Mouse (Mus musculus): ENCODE results near the gene Wdr19. TPM values are rescaled to one million over a fixed set of nuclear protein-coding genes. Genes with fewer than 3 reads are reported as not detected.
"Not testable (repeated sequence)": the region's sequence is repeated elsewhere in the genome, so short reads cannot be mapped to it uniquely, and the experiment has no call there.

Gene Wdr19
- polyA plus RNA-seq, 1 experiment from 2014 or later, result 8.7 TPM

GRCm38 (mm10) chr5:65299623-65300022 is 100.1 kb downstream of the Wdr19 start:
- H3K4me2 ChIP-seq (ENCODE audit: low read depth, low read length); H3K27me3 ChIP-seq (replicated peaks; ENCODE audit: control insufficient read depth, insufficient read depth, low read length); H3K4me1 ChIP-seq (ENCODE audit: control insufficient read depth, insufficient read depth, low read length); DNase-seq (ENCODE audit: low spot score); H3K9me3 ChIP-seq (ENCODE audit: control insufficient read depth, low read length); H3K4me3 ChIP-seq (ENCODE audit: low read depth, low read length); ATAC-seq (ENCODE audit: low read depth); H3K27ac ChIP-seq (replicated peaks; ENCODE audit: low read depth, low read length); H3K9ac ChIP-seq (ENCODE audit: low read depth, low read length): not testable (repeated sequence)
- WGBS, result 83% methylated on average over 1 of the region's 1 CpGs
- H3K36me3 ChIP-seq (ENCODE audit: control insufficient read depth, insufficient read depth, low read length), result peaks cover 69% of the 10 kb centered on the region

- 87% methylated on average over 9 of the region's 9 CpGs for whole genome bisulfite sequencing
- H3K4me2 ChIP-seq (ENCODE audit: low read depth, low read length), result no peak overlapping the region
- no peaks in the 10 kb centered on the region for H3K9me3 ChIP-seq (ENCODE audit: control insufficient read depth, low read length)
- H3K27ac ChIP-seq (replicated peaks; ENCODE audit: low read depth, low read length), result no peak overlapping the region
- no peak overlapping the region for H3K9ac ChIP-seq (ENCODE audit: low read depth, low read length)
- ATAC-seq (ENCODE audit: low read depth) (no peak), DNase-seq (ENCODE audit: low spot score) (no peak)
- no peaks in the 10 kb centered on the region for H3K27me3 ChIP-seq (replicated peaks; ENCODE audit: control insufficient read depth, insufficient read depth, low read length)
- peaks cover 69% of the 10 kb centered on the region for H3K36me3 ChIP-seq (ENCODE audit: control insufficient read depth, insufficient read depth, low read length)
- H3K4me3 ChIP-seq (ENCODE audit: low read depth, low read length), result no peak overlapping the region
- no peaks in the 10 kb centered on the region for H3K4me1 ChIP-seq (ENCODE audit: control insufficient read depth, insufficient read depth, low read length)
Measured at GRCm38 (mm10) chr5:65300121-65300520, 100.6 kb downstream of the Wdr19 start.

- peaks cover 61% of the 10 kb centered on the region for H3K36me3 ChIP-seq (ENCODE audit: control insufficient read depth, insufficient read depth, low read length)
- ATAC-seq (ENCODE audit: low read depth) (no peak), DNase-seq (ENCODE audit: low spot score) (no peak)
- WGBS, result 80% methylated on average over 9 of the region's 9 CpGs
- H3K27ac ChIP-seq (replicated peaks; ENCODE audit: low read depth, low read length), result no peak overlapping the region
- H3K9ac ChIP-seq (ENCODE audit: low read depth, low read length), result no peak overlapping the region
- no peaks in the 10 kb centered on the region for H3K27me3 ChIP-seq (replicated peaks; ENCODE audit: control insufficient read depth, insufficient read depth, low read length)
- no peak overlapping the region for H3K4me2 ChIP-seq (ENCODE audit: low read depth, low read length)
- no peak overlapping the region for H3K4me3 ChIP-seq (ENCODE audit: low read depth, low read length)
- H3K4me1 ChIP-seq (ENCODE audit: control insufficient read depth, insufficient read depth, low read length), result no peaks in the 10 kb centered on the region
- H3K9me3 ChIP-seq (ENCODE audit: control insufficient read depth, low read length), result no peaks in the 10 kb centered on the region
Measured at GRCm38 (mm10) chr5:65305516-65305915, 106.0 kb downstream of the Wdr19 start.

- 93% methylated on average over 7 of the region's 7 CpGs for WGBS
- no peak for DNase-seq (ENCODE audit: low spot score)
- ATAC-seq (ENCODE audit: low read depth), result no peak
Measured at GRCm38 (mm10) chr5:65308208-65308607, 108.7 kb downstream of the Wdr19 start.

GRCm38 (mm10) chr5:65308866-65309265 is 109.4 kb downstream of the Wdr19 start:
- Histone ChIP-seq H3K27me3 (replicated peaks; ENCODE audit: control insufficient read depth, insufficient read depth, low read length) (no peaks in the 10 kb centered on the region), H3K4me2 (ENCODE audit: low read depth, low read length) (no peak overlapping the region), H3K36me3 (ENCODE audit: control insufficient read depth, insufficient read depth, low read length) (peaks cover 68% of the 10 kb centered on the region), H3K4me3 (ENCODE audit: low read depth, low read length) (no peak overlapping the region), H3K9me3 (ENCODE audit: control insufficient read depth, low read length) (no peaks in the 10 kb centered on the region), H3K27ac (replicated peaks; ENCODE audit: low read depth, low read length) (no peak overlapping the region), H3K4me1 (ENCODE audit: control insufficient read depth, insufficient read depth, low read length) (no peaks in the 10 kb centered on the region), H3K9ac (ENCODE audit: low read depth, low read length) (no peak overlapping the region)
- DNase-seq (ENCODE audit: low spot score) (no peak), ATAC-seq (ENCODE audit: low read depth) (no peak)
- 86% methylated on average over 3 of the region's 3 CpGs for WGBS

More at GRCm38 (mm10) chr5:65308208-65308607, 108.7 kb downstream of the Wdr19 start:
- H3K9ac ChIP-seq (ENCODE audit: low read depth, low read length), result no peak overlapping the region
- H3K4me2 ChIP-seq (ENCODE audit: low read depth, low read length), result no peak overlapping the region
- no peaks in the 10 kb centered on the region for H3K9me3 ChIP-seq (ENCODE audit: control insufficient read depth, low read length)
- H3K36me3 ChIP-seq (ENCODE audit: control insufficient read depth, insufficient read depth, low read length), result peaks cover 65% of the 10 kb centered on the region
- H3K27me3 ChIP-seq (replicated peaks; ENCODE audit: control insufficient read depth, insufficient read depth, low read length), result no peaks in the 10 kb centered on the region
- no peak overlapping the region for H3K27ac ChIP-seq (replicated peaks; ENCODE audit: low read depth, low read length)
- H3K4me1 ChIP-seq (ENCODE audit: control insufficient read depth, insufficient read depth, low read length), result no peaks in the 10 kb centered on the region
- no peak overlapping the region for H3K4me3 ChIP-seq (ENCODE audit: low read depth, low read length)

Other genes starting within 250 kb of the Wdr19 start
- 1.6 and 1.7 TPM in 2 replicates for gene Tlr6, start 239.6 kb upstream of the Wdr19 start, polyA plus RNA-seq (2014; fragmentation: Nextera tagmentation; extraction: Ambion mirVana)
- 59.2 and 60.6 TPM in 2 replicates for gene Fam114a1, start 229.6 kb upstream of the Wdr19 start, polyA plus RNA-seq (2014; fragmentation: Nextera tagmentation; extraction: Ambion mirVana)
- gene Tmem156, start 107.6 kb upstream of the Wdr19 start, polyA plus RNA-seq (2014; fragmentation: Nextera tagmentation; extraction: Ambion mirVana), result 0.30 and 0.45 TPM in 2 replicates
- 25.0 and 26.3 TPM in 2 replicates for gene Klhl5, start 92.2 kb upstream of the Wdr19 start, polyA plus RNA-seq (2014; fragmentation: Nextera tagmentation; extraction: Ambion mirVana)
- gene Rfc1, start 136.0 kb downstream of the Wdr19 start, polyA plus RNA-seq (2014; fragmentation: Nextera tagmentation; extraction: Ambion mirVana), result 84.2 and 84.8 TPM in 2 replicates
- gene Klb, start 148.6 kb downstream of the Wdr19 start, polyA plus RNA-seq (2014; fragmentation: Nextera tagmentation; extraction: Ambion mirVana), result 0.30 and 0.65 TPM in 2 replicates
- gene Rpl9, start 191.7 kb downstream of the Wdr19 start, polyA plus RNA-seq (2014; fragmentation: Nextera tagmentation; extraction: Ambion mirVana), result 1,224 and 1,226 TPM in 2 replicates
- 60.8 and 61.2 TPM in 2 replicates for gene Lias, start 191.8 kb downstream of the Wdr19 start, polyA plus RNA-seq (2014; fragmentation: Nextera tagmentation; extraction: Ambion mirVana)
- gene Ugdh, start 236.3 kb downstream of the Wdr19 start, polyA plus RNA-seq (2014; fragmentation: Nextera tagmentation; extraction: Ambion mirVana), result 119 and 125 TPM in 2 replicates